Mouse (Mus musculus) cerebellum, adult 9-11 months (tissue): Measurements from ENCODE around the gene Abcc6.
A peak's percentile ranks its signal among the peaks of the same experiment; 100 is the strongest.

Experiments
- DNase-seq: peaks from one replicate; pipeline ENCODE4 v3.0.0; 2022

The Abcc6 gene

DNA sequence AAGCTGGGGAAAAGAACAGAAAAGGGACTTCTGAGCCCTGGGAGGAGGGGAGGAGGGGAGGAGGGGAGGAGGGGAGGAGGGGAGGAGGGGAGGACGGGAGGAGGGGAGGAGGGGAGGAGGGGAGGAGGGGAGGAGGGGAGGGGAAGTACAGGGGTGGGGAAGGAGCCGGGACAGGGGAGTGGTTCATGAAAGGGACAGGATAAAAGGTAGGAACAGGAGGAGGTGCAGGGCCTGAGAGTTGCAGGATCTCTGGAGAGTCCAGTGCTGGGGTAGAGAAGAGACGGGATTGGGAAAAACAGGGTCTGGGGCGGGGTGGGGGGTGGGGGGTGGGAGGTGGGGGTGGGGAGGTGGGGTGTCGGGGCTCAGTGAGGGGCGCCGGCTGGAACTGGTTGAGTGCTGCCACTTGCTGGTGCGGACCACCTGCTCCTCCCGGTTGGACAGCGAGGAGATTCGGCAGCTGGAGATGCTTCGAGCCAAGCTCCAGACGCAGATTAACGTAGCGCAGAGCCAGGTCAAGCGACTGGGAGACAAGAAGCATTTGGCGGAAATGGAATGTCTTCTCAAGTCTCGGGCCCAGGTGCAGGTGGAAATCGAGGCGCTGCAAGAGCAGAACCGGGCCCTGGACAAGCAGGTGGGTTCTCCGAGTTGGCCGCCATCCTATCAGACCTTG is 101.3 kb downstream of the Abcc6 start:
- no peak for DNase-seq

DNA sequence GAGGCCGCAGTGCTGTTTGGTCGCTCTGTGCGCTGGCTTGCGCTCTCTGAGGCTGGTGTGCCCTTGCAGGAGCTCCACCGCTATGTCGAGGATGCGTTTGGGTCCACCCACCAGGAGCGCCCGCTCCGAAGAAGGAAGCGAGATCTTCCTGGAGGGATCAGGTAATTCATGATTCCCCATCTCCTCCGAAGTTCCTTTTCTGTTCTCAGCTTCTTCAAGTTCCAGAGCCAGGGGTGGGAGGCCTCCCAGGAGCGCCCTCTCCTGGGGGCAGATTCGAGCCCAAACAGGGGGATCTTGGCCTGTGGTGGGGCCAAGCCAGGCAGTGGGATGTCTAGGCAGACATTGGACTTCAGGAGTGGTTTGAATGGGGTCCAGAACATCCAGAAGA is 105.7 kb downstream of the Abcc6 start:
- DNase-seq = peak; percentile 24

- peak; percentile 43 for DNase-seq
Measured at GRCm38 (mm10) chr7:45923762-45924428, 106.2 kb downstream of the Abcc6 start, which contains the start of gene Ccdc114. Ccdc114 (plus strand) TSS chr7:45924072.

DNA sequence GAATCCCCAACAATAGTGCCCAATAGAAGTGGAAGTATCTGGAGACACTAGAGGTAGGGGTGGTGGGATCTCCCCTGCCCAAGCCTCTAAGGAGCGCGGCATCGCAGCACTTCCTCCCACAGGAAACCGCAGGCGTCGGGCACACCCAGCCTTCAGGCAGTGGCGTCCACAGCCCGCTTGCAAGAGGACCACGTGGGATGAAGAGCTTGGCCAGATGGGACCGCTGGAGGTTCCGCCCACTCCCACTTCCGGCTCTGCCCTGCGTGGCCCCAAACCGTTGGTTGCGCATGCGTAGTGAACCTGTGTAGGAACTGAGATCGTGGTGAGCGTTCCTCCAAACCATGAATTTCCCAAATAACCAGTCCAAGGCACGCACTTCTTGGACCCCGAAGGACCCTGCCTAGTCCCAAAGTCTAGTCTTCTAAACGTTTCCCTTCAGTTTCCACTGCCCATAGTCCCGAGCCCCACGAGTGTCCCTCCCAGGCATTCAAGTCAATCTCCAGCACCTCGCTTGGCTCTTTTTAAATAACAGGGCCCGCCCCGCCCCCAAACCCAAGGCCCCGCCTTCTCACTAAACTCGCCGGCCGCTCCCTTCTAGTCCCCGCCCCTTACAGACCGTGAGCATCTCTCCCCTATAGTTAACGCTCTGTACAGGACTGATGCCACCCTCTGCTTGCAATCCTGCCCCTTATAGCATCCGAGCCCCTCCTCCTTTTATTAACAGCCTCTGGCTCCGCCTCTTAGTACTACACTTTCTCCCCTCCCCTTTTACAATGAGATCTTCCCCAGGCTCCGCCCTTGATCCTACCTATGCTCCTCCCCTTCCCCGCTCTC is 107.0 kb downstream of the Abcc6 start:
- DNase-seq = peak; percentile 88

- DNase-seq = peak; percentile 10
Measured at GRCm38 (mm10) chr7:45921950-45922600, 108.0 kb downstream of the Abcc6 start.

DNA sequence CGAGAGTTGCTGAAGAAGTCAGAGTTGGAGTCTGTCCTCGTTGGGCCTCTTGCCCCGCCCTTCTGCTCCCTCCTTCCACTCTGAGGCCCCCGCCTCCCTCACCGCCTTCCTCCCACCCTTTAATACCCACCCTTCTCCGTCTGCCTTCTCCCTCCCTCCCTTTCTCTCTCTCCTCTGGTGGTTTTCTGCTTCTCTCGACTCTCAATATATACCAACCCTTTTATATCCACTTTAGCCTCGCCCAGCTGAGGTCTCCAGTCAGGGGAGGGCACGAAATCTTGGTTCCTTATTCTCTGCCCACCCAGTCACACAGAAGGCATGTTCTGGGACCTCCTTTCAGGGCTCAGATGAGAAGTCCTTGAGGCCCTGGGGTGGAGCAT is 108.9 kb downstream of the Abcc6 start, which contains the start of gene Emp3:
Gene Emp3 (minus strand): TSS at position 163 of the 380 bp plus-strand sequence.
- no peak for DNase-seq

DNA sequence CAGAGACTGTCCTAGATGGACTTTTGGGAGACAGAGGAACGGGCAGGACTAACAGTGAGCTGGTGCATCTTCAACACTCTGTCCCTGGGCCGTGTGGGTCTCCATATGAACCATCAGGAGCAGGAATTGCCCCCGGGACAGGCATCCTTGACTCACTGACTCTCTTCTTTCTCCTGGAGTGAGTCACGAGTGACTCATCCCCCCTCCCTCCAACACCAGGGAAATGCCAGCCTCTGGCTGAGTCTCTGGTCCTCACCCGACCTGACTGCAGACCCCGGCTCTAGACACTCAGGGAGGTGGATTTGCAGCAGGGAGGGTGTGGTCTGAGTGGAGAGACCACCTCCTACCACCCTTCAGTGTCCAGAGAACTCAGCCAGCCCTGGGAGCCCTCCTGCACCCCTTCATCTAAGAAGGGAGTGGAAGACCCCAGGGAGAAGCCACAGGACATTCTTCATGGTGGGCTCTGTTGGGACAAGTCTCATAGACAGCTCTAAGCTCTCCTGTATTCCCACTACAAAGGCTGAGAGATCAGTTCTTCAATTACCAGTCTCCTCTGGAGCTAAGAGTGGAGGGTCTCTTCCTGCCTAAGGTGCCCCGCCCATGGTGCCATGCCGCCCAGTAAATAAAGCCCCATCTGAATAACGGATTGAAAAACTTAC is 109.4 kb downstream of the Abcc6 start:
- DNase-seq = peak; percentile 12

GRCm38 (mm10) chr7:45919761-45920160 is 110.3 kb downstream of the Abcc6 start:
- DNase-seq = no peak

DNA sequence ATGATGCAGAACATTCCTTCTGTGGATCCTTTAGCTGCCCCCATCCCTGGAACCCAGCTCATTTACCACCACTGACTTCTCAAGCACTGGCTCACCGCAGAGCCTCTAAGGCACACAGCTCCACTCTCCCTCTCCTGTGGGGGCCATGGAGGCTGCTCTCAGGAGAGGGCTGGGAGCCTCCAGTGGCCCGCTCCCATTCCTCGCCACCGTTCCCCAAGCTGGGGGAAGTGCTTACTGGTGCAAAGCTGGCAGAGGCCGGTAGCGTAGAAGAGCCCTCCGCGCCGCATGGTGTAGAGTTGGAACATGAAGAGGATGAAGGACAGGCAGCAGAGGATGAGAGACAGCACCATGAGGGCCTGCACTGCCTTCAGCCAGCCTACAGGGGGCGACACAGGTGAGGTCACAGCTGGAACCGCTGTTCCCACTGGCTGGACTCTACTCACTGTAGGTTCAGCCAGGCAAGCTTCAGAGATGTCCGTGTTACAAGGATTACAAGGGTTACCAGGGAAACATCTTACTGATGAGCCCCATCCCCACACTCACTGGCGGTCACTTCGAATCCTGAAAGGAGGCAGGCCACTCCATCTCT is 110.9 kb downstream of the Abcc6 start:
- no peak for DNase-seq

DNA sequence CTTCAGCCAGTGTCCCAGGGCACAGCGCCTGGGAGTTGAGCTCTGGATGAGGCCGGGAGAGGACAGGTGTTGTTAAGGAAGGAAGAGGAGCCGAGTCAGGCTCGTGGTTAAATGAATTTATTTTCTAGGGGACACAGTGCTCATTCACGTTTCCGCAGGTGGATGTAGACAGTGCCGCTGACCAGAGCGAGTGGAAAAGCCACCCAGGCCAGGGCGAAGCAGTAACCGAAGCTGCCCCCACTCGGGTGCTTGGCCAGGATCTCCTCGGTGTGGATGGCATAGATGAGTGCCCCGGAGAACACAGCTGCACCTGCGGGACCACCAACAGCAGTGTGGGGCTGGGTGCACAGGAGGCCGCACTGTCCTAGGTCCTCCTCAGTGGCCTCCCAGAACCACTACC is 112.2 kb downstream of the Abcc6 start:
- no peak for DNase-seq
